Comparison of ENCODE assay signal across 12 mouse cellular contexts in the genomic region with DNA sequence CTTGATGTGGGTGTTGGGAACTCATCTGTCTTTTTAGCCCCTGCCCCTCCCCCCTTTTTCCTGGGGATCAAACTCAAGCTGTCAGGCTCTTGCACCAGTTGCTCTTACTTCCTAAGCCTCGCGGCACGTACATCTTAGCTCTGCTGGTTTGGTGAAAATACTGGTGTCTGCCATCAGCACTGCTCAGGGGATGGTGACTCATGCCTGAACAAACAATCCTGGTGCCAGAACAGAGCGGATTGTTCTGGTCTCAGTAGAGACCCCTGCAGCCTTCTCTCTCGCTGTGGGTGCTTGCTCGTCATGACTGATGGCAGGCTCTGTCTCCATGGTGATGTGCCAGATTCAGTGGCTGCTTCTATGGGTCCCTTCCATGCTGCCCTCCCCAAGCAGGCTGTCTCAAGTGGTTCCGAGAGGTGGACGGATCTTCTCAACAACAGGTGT. TPM values are rescaled to one million over a fixed set of nuclear protein-coding genes. Genes with fewer than 3 reads are reported as not detected.
DNase-seq lines count a peak whose midpoint lies in the region; ATAC-seq and TF ChIP-seq lines count a peak whose summit lies in the region.
"Had no signal": no experiment of that assay in that cellular context is flagged by ENCODE, and none has a peak within 500 bp of the region (broad histone marks: within the 10 kb centered on the region; RNA-seq: fewer than 3 reads in every experiment).

No protein-coding gene starts in this region.

- peaks cover 18% of the 10 kb centered on the region for H3K36me3 ChIP-seq in forebrain, embryonic 12.5 days (replicated peaks)
- peaks cover 42% of the 10 kb centered on the region for H3K36me3 ChIP-seq in forebrain, embryonic 10.5 days (replicated peaks)
- peaks cover 96% of the 10 kb centered on the region for H3K36me3 ChIP-seq in megakaryocyte, embryonic 14.5 days (replicated peaks; ENCODE audit: low read length)
- H3K36me3 ChIP-seq in hindbrain, embryonic 15.5 days = no peaks in the 10 kb centered on the region
- H3K36me3 ChIP-seq in myocyte (ENCODE audit: control insufficient read depth, insufficient read depth) = no peaks in the 10 kb centered on the region
- H3K36me3 ChIP-seq in liver, embryonic 11.5 days (ENCODE audit: control insufficient read depth, insufficient read depth, low read length) = peaks cover 7% of the 10 kb centered on the region; the same call in 1 of the 2 replicates

- no peak for DNase-seq in forebrain, embryonic 10.5 days (ENCODE audit: extremely low spot score, low spot score)
- DNase-seq in urinary bladder, adult 2 months (ENCODE audit: low spot score) = no peak
- DNase-seq in liver, embryonic 11.5 days (ENCODE audit: low spot score) = no peak

- H3K27ac ChIP-seq in forebrain, embryonic 12.5 days = no peak overlapping the region
- H3K27ac ChIP-seq in forebrain, embryonic 10.5 days = no peak overlapping the region
- peak overlapping the region; percentile 49; the same call in 1 of the 2 replicates for H3K27ac ChIP-seq in hindbrain, embryonic 15.5 days (replicated peaks)
- H3K27ac ChIP-seq in liver, embryonic 11.5 days (ENCODE audit: low read depth, low read length) = no peak overlapping the region
- H3K27ac ChIP-seq: heart, embryonic 13.5 days; liver, embryonic 15.5 days had no signal

- H3K27me3 ChIP-seq in forebrain, embryonic 12.5 days = no peaks in the 10 kb centered on the region
- no peaks in the 10 kb centered on the region; the same call in 1 of the 2 replicates for H3K27me3 ChIP-seq in forebrain, embryonic 10.5 days (ENCODE audit: poor library complexity, severe bottlenecking)
- H3K27me3 ChIP-seq in megakaryocyte, embryonic 14.5 days (replicated peaks) = no peaks in the 10 kb centered on the region
- H3K27me3 ChIP-seq in hindbrain, embryonic 15.5 days = no peaks in the 10 kb centered on the region
- H3K27me3 ChIP-seq in myocyte (ENCODE audit: control insufficient read depth, insufficient read depth, insufficient read length) = no peaks in the 10 kb centered on the region
- no peaks in the 10 kb centered on the region for H3K27me3 ChIP-seq in liver, embryonic 11.5 days (replicated peaks; ENCODE audit: control insufficient read depth, insufficient read depth, low read length)
- H3K27me3 ChIP-seq: CH12.LX; heart, embryonic 13.5 days; liver, embryonic 15.5 days had no signal

- H3ac ChIP-seq in myocyte (ENCODE audit: control insufficient read depth, insufficient read length) = no peak overlapping the region

- H3K9me3 ChIP-seq in forebrain, embryonic 12.5 days = no peaks in the 10 kb centered on the region
- H3K9me3 ChIP-seq in forebrain, embryonic 10.5 days = no peaks in the 10 kb centered on the region
- H3K9me3 ChIP-seq in megakaryocyte, embryonic 14.5 days = no peaks in the 10 kb centered on the region
- no peaks in the 10 kb centered on the region for H3K9me3 ChIP-seq in hindbrain, embryonic 15.5 days
- H3K9me3 ChIP-seq in liver, embryonic 11.5 days (ENCODE audit: control insufficient read depth, low read length) = no peaks in the 10 kb centered on the region
- H3K9me3 ChIP-seq: heart, embryonic 13.5 days; liver, embryonic 15.5 days had no signal

- 79% methylated on average over 8 of the region's 8 CpGs for WGBS in forebrain, embryonic 12.5 days
- 88% methylated on average over 8 of the region's 8 CpGs for WGBS in forebrain, embryonic 10.5 days
- WGBS in hindbrain, embryonic 15.5 days = 49% methylated on average over 8 of the region's 8 CpGs
- WGBS in liver, embryonic 11.5 days = 82% methylated on average over 8 of the region's 8 CpGs

- no peak overlapping the region for H3K4me3 ChIP-seq in forebrain, embryonic 12.5 days (replicated peaks)
- no peak overlapping the region for H3K4me3 ChIP-seq in forebrain, embryonic 10.5 days
- peak overlapping the region; percentile 50 for H3K4me3 ChIP-seq in megakaryocyte, embryonic 14.5 days (replicated peaks)
- no peak overlapping the region for H3K4me3 ChIP-seq in hindbrain, embryonic 15.5 days
- H3K4me3 ChIP-seq in myocyte = no peak overlapping the region
- H3K4me3 ChIP-seq in liver, embryonic 11.5 days (ENCODE audit: low read depth, low read length) = no peak overlapping the region
- H3K4me3 ChIP-seq: heart, embryonic 13.5 days; liver, embryonic 15.5 days had no signal

- no peak overlapping the region for H3K9ac ChIP-seq in forebrain, embryonic 12.5 days
- H3K9ac ChIP-seq in hindbrain, embryonic 15.5 days = no peak overlapping the region
- no peak overlapping the region for H3K9ac ChIP-seq in liver, embryonic 11.5 days (ENCODE audit: low read depth, low read length)
- H3K9ac ChIP-seq: heart, embryonic 13.5 days; liver, embryonic 15.5 days had no signal

- no peaks in the 10 kb centered on the region for H3K79me2 ChIP-seq in myocyte (ENCODE audit: control insufficient read depth, insufficient read depth)

- H3K4me2 ChIP-seq in forebrain, embryonic 12.5 days = no peak overlapping the region
- H3K4me2 ChIP-seq in hindbrain, embryonic 15.5 days = no peak overlapping the region
- H3K4me2 ChIP-seq in myocyte (ENCODE audit: low read depth) = peak overlapping the region; percentile 38
- no peak overlapping the region for H3K4me2 ChIP-seq in liver, embryonic 11.5 days
- H3K4me2 ChIP-seq: heart, embryonic 13.5 days; liver, embryonic 15.5 days had no signal

- ATAC-seq in forebrain, embryonic 12.5 days (ENCODE audit: low FRiP score) = 0 out of 2 replicates have a peak, but pooled peaks have one; percentile 7
- no peak for ATAC-seq in megakaryocyte, adult 5-6 weeks (ENCODE audit: poor library complexity, severe bottlenecking)
- peak; percentile 25; the same call in 1 of the 2 replicates for ATAC-seq in hindbrain, embryonic 15.5 days (ENCODE audit: low FRiP score, low read depth)
- no peak for ATAC-seq in liver, embryonic 11.5 days (replicated peaks; ENCODE audit: low FRiP score)
- ATAC-seq: intestine, postnatal 0 days had no signal

- H3K4me1 ChIP-seq in forebrain, embryonic 12.5 days = peaks cover 35% of the 10 kb centered on the region
- H3K4me1 ChIP-seq in forebrain, embryonic 10.5 days = peaks cover 39% of the 10 kb centered on the region
- peaks cover 100% of the 10 kb centered on the region for H3K4me1 ChIP-seq in megakaryocyte, embryonic 14.5 days
- peaks cover 36% of the 10 kb centered on the region for H3K4me1 ChIP-seq in hindbrain, embryonic 15.5 days (replicated peaks)
- H3K4me1 ChIP-seq in liver, embryonic 11.5 days (replicated peaks; ENCODE audit: control insufficient read depth, insufficient read depth, low read length) = peaks cover 9% of the 10 kb centered on the region

- TF ChIP-seq POLR2A in myocyte (IDR thresholded peaks at IDR 0.05; ENCODE audit: insufficient read length, low read depth) = no peak

TF ChIP-seq in myocyte, 11 proteins besides CTCF, POLR2A, EP300 and RAD21:
- TF ChIP-seq SRF (IDR thresholded peaks at IDR 0.05; ENCODE audit: control insufficient read depth, insufficient read length, low read depth) = no peak
- TF ChIP-seq MYOD1 (IDR thresholded peaks at IDR 0.05; ENCODE audit: control insufficient read depth in 1 of 3, insufficient read length in 2 of 3, low read depth in 2 of 3) = no peak
- TF ChIP-seq E2F4 (IDR thresholded peaks at IDR 0.05; ENCODE audit: insufficient read depth) = no peak

RNA-seq across cellular contexts. Expression of a gene that starts 35.7 kb away (rescaled TPM):
- 4.7 and 6.3 TPM in 2 replicates for polyA plus RNA-seq in forebrain, embryonic 12.5 days (2016; fragmentation: Nextera tagmentation; extraction: Ambion mirVana)
- 0.52 and 0.92 TPM in 2 replicates for polyA plus RNA-seq in forebrain, embryonic 10.5 days (2016; fragmentation: Nextera tagmentation; extraction: Ambion mirVana)
- 940 and 1,036 TPM in 2 replicates for polyA plus RNA-seq in megakaryocyte, embryonic 14.5 days (2012; ENCODE audit: insufficient read depth, low replicate concordance)
- total RNA-seq in megakaryocyte, adult 5-6 weeks (2015) = 1.8 and 4.2 TPM in 2 replicates
- total RNA-seq in megakaryocyte, adult 5-6 weeks (2017) = 2.2 and 2.4 TPM in 2 replicates
- 2.9 and 3.5 TPM in 2 replicates for polyA plus RNA-seq in hindbrain, embryonic 15.5 days (2015; fragmentation: Nextera tagmentation; extraction: Ambion mirVana)
- 3.1 TPM for polyA plus RNA-seq in myocyte (2012; fragmentation: generic; extraction: Trizol)
- 1.5 and 2.0 TPM in 2 replicates for polyA plus RNA-seq in urinary bladder, adult 2 months (2012; rRNA removed)
- 1.7 and 2.2 TPM in 2 replicates for polyA plus RNA-seq in liver, embryonic 11.5 days (2014; fragmentation: Nextera tagmentation; extraction: Ambion mirVana)

Comparison
In these comparisons a context has a peak if more than half of its experiments do, and no peak if none do; other contexts are left out.
1. ATAC-seq: peak in forebrain, embryonic 12.5 days (single experiment) and hindbrain, embryonic 15.5 days (single experiment); none in megakaryocyte, adult 5-6 weeks (single experiment) and liver, embryonic 11.5 days (single experiment).
2. RNA of a gene that starts 35.7 kb away (polyA plus RNA-seq): 940 to 1,036 TPM in megakaryocyte, embryonic 14.5 days; 4.7 to 6.3 TPM in forebrain, embryonic 12.5 days, 3.1 TPM in myocyte (single experiment), 2.9 to 3.5 TPM in hindbrain, embryonic 15.5 days, 1.7 to 2.2 TPM in liver, embryonic 11.5 days, 1.5 to 2.0 TPM in urinary bladder, adult 2 months and 0.52 to 0.92 TPM in forebrain, embryonic 10.5 days; every median in the first group is over 100 times any median in the second.